Mouse (Mus musculus) stomach, postnatal 0 days (tissue): ENCODE data around the gene Lemd1. TPM values are rescaled to one million over a fixed set of nuclear protein-coding genes. Genes with fewer than 3 reads are reported as not detected.
"Not testable (repeated sequence)": the region's sequence is repeated elsewhere in the genome, so short reads cannot be mapped to it uniquely, and the experiment has no call there.

Experiments used
- ATAC-seq: fragments of 200-750 bp; cut with Nextera tagmentation; 2 replicates; pipeline ENCODE4 v1.8.0; 2017; ENCODE audit not compliant: low FRiP score, low TSS enrichment
- DNase-seq: peaks from one replicate; pipeline ENCODE4 v3.0.0-alpha.2; 2016; ENCODE audit warnings: low spot score
- H3K27ac ChIP-seq: fragments of 300-500 bp; sonication (generic); replicated peaks from 2 replicates; pipeline ENCODE4 v1.5.1; 2014; ENCODE audit warnings: mild to moderate bottlenecking, control low read depth
- H3K27me3 ChIP-seq: fragments of 300-500 bp; sonication (generic); 2 replicates; pipeline ENCODE4 v1.6.1; 2014; ENCODE audit warnings: low read length; ENCODE audit not compliant: control insufficient read depth, insufficient read depth
- H3K36me3 ChIP-seq: fragments of 300-500 bp; sonication (generic); 2 replicates; pipeline ENCODE4 v1.6.1; 2014; ENCODE audit warnings: low read length, mixed read lengths; ENCODE audit not compliant: control insufficient read depth, insufficient read depth
- H3K4me1 ChIP-seq: fragments of 300-500 bp; sonication (generic); replicated peaks from 2 replicates; pipeline ENCODE4 v1.6.1; 2014; ENCODE audit warnings: antibody characterized with exemption; ENCODE audit not compliant: control insufficient read depth, insufficient read depth
- H3K4me2 ChIP-seq: fragments of 300-500 bp; sonication (generic); replicated peaks from 2 replicates; pipeline ENCODE4 v1.6.1; 2014; ENCODE audit warnings: low read depth, mild to moderate bottlenecking, control low read depth, moderate library complexity
- H3K4me3 ChIP-seq: fragments of 300-500 bp; sonication (generic); 2 replicates; pipeline ENCODE4 v1.5.1; 2014; ENCODE audit warnings: low read depth, low read length, control low read depth
- H3K9ac ChIP-seq: fragments of 300-500 bp; sonication (generic); 2 replicates; pipeline ENCODE4 v1.6.1; 2014; ENCODE audit warnings: mild to moderate bottlenecking, low read length, control low read depth, mixed read lengths
- H3K9me3 ChIP-seq: fragments of 300-500 bp; sonication (generic); 2 replicates; pipeline ENCODE4 v1.6.1; 2016; ENCODE audit warnings: low read length; ENCODE audit not compliant: control insufficient read depth
- CTCF ChIP-seq: IDR thresholded peaks from 2 replicates; pipeline ENCODE4 v1.5.1; 2016; ENCODE audit warnings: antibody characterized with exemption, low read depth, mild to moderate bottlenecking, moderate library complexity
- EP300 ChIP-seq: optimal IDR thresholded peaks from 2 replicates; pipeline ENCODE3; 2016; ENCODE audit warnings: antibody characterized with exemption
- WGBS: fragments of 180-500 bp; shearing (Covaris S2); extraction: QIAGEN DNeasy Blood & Tissue Kit; methylation state at CpG from one replicate; pipeline ENCODE4 v1.1.7; 2014; 5-methylcytosine and 5-hydroxymethylcytosine counted together
- polyA plus RNA-seq: library from polyadenylated mRNA; unstranded; fragments of >200 nt; fragmentation: Nextera tagmentation; extraction: Ambion mirVana; gene quantifications from 2 replicates; pipeline ENCODE4 v1.2.1, GENCODE M21; 2015

The Lemd1 gene
- polyA plus RNA-seq, 1 experiment from 2014 or later: 0.30 TPM

GRCm38 (mm10) chr1:132271237-132271636, 80.0 kb downstream of the Lemd1 start:
- H3K4me3 ChIP-seq: no peak overlapping the region
- no peaks in the 10 kb centered on the region for H3K9me3 ChIP-seq
- no peak overlapping the region for H3K27ac ChIP-seq
- no peak for DNase-seq
- H3K4me2 ChIP-seq: no peak overlapping the region
- WGBS: 75% methylated on average over 3 of the region's 3 CpGs
- no peak for TF ChIP-seq CTCF
- TF ChIP-seq EP300: no peak
- no peak for ATAC-seq
- H3K27me3 ChIP-seq: no peaks in the 10 kb centered on the region
- H3K4me1 ChIP-seq: no peaks in the 10 kb centered on the region
- H3K9ac ChIP-seq: no peak overlapping the region
- H3K36me3 ChIP-seq: no peaks in the 10 kb centered on the region

- 44% methylated on average over 3 of the region's 3 CpGs for WGBS
- Histone ChIP-seq H3K36me3 (no peaks in the 10 kb centered on the region), H3K4me3 (no peak overlapping the region), H3K4me2 (no peak overlapping the region), H3K9ac (no peak overlapping the region), H3K27ac (no peak overlapping the region), H3K9me3 (no peaks in the 10 kb centered on the region), H3K4me1 (no peaks in the 10 kb centered on the region), H3K27me3 (no peaks in the 10 kb centered on the region)
- no peak for TF ChIP-seq CTCF
- DNase-seq: no peak
- no peak for ATAC-seq
Observed at GRCm38 (mm10) chr1:132276694-132277093, 85.5 kb downstream of the Lemd1 start.

GRCm38 (mm10) chr1:132277124-132277523, 85.9 kb downstream of the Lemd1 start:
- Histone ChIP-seq H3K27me3 (no peaks in the 10 kb centered on the region), H3K4me1 (no peaks in the 10 kb centered on the region), H3K9me3 (no peaks in the 10 kb centered on the region), H3K36me3 (no peaks in the 10 kb centered on the region), H3K9ac (no peak overlapping the region), H3K4me3 (no peak overlapping the region), H3K4me2 (no peak overlapping the region), H3K27ac (no peak overlapping the region)
- TF ChIP-seq CTCF (no peak), EP300 (no peak)
- ATAC-seq (no peak), DNase-seq (no peak)
- 62% methylated on average over 6 of the region's 6 CpGs for WGBS

- H3K4me3 ChIP-seq, DNase-seq, H3K36me3 ChIP-seq, ATAC-seq, H3K27me3 ChIP-seq, H3K4me2 ChIP-seq, H3K9ac ChIP-seq, H3K4me1 ChIP-seq, H3K9me3 ChIP-seq, H3K27ac ChIP-seq: not testable (repeated sequence)
- 47% methylated on average over 6 of the region's 6 CpGs for WGBS
Observed at GRCm38 (mm10) chr1:132280636-132281035, 89.4 kb downstream of the Lemd1 start.

DNA sequence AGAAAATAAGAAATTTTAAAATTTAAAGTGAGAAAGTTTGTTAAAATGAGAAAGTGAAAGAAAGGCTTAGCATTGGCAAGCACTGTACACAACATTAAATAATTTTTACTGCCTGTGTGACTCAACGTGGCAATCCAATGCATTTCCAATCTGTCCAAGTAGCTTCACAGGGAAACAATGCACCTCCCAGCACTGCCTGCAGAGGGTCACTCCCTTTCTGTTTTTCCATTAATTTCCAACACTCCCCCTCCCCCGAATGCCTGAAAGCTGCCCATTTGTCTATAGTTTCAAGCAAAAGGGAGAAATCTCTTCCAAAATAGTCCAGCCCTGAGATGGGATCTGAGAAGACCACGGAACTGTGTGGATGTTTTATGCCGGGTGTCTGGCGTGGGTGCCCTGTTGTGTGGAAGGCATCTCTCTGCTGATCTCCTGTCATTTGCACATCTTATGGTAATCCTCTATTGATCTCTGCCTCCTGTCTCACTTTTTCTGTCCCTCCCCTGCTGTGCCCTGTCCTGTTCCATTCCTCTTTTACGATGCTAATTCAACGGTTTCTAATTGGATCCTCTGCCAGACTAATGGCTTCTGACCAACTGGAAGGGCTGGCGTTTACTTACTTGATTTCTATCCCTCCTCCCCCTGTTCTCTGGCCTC, 90.4 kb downstream of the Lemd1 start:
- no peak for TF ChIP-seq EP300
- no peak for TF ChIP-seq CTCF
- no peaks in the 10 kb centered on the region for H3K4me1 ChIP-seq
- H3K9ac ChIP-seq: no peak overlapping the region
- H3K36me3 ChIP-seq: no peaks in the 10 kb centered on the region
- 43% methylated on average over 8 of the region's 8 CpGs for WGBS
- no peak overlapping the region for H3K4me3 ChIP-seq
- ATAC-seq (no peak), DNase-seq (no peak)
- H3K27ac ChIP-seq: no peak overlapping the region
- H3K27me3 ChIP-seq: no peaks in the 10 kb centered on the region
- no peak overlapping the region for H3K4me2 ChIP-seq
- H3K9me3 ChIP-seq: no peaks in the 10 kb centered on the region

DNA sequence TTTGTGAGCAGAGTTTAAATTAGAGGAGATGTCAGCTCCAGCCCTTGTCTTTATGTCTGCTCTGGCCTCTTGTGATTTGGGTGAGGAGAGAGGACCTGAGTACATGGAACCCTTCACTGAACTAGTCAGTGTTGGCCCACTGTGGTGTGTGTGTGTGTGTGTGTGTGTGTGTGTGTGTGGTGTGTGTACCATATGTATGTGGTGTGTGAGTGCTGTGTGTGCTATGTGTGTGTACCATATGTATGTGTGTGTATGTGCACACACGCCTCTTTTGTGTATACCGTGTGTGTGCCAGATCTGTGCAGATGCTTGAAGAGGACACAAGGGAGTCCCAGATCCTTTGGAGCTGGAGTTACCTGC, 90.9 kb downstream of the Lemd1 start:
- ATAC-seq: no peak
- Histone ChIP-seq H3K27me3 (no peaks in the 10 kb centered on the region), H3K4me2 (no peak overlapping the region), H3K9ac (no peak overlapping the region), H3K9me3 (no peaks in the 10 kb centered on the region), H3K4me3 (no peak overlapping the region), H3K36me3 (no peaks in the 10 kb centered on the region), H3K4me1 (no peaks in the 10 kb centered on the region), H3K27ac (no peak overlapping the region)
- DNase-seq: no peak
- TF ChIP-seq CTCF: no peak
- 100% methylated on average over 2 of the region's 2 CpGs for WGBS
